Mouse (Mus musculus) hindbrain, embryonic 15.5 days (tissue): ENCODE results near the gene Lbr. TPM values are rescaled to one million over a fixed set of nuclear protein-coding genes. Genes with fewer than 3 reads are reported as not detected.
"Not testable (repeated sequence)": the region's sequence is repeated elsewhere in the genome, so short reads cannot be mapped to it uniquely, and the experiment has no call there.

Source experiments
- ATAC-seq: fragments of 200-750 bp; cut with Nextera tagmentation; 2 replicates; pipeline ENCODE4 v1.8.0; 2017; ENCODE audit warnings: low read depth, moderate number of reproducible peaks, moderate TSS enrichment; ENCODE audit not compliant: low FRiP score
- H3K27ac ChIP-seq: fragments of 300-500 bp; sonication (generic); replicated peaks from 2 replicates; pipeline ENCODE4 v1.5.1; 2015; ENCODE audit warnings: mild to moderate bottlenecking, inconsistent platforms
- H3K27me3 ChIP-seq: fragments of 300-500 bp; sonication (generic); 2 replicates; pipeline ENCODE4 v1.6.1; 2015; ENCODE audit warnings: control low read depth, inconsistent platforms
- H3K36me3 ChIP-seq: fragments of 300-500 bp; sonication (generic); 2 replicates; pipeline ENCODE4 v1.6.1; 2015; ENCODE audit warnings: control low read depth, inconsistent platforms
- H3K4me1 ChIP-seq: fragments of 300-500 bp; sonication (generic); replicated peaks from 2 replicates; pipeline ENCODE4 v1.6.1; 2015; ENCODE audit warnings: control low read depth, inconsistent platforms
- H3K4me2 ChIP-seq: fragments of 300-500 bp; sonication (generic); 2 replicates; pipeline ENCODE4 v1.6.1; 2015; ENCODE audit warnings: moderate library complexity, mild to moderate bottlenecking, inconsistent platforms
- H3K4me3 ChIP-seq: fragments of 300-500 bp; sonication (generic); 2 replicates; pipeline ENCODE4 v1.5.1; 2015; ENCODE audit warnings: mild to moderate bottlenecking, inconsistent platforms
- H3K9ac ChIP-seq: fragments of 300-500 bp; sonication (generic); 2 replicates; pipeline ENCODE4 v1.6.1; 2015; ENCODE audit warnings: inconsistent platforms
- H3K9me3 ChIP-seq: fragments of 300-500 bp; sonication (generic); 2 replicates; pipeline ENCODE4 v1.6.1; 2016; ENCODE audit warnings: control low read depth, inconsistent platforms
- WGBS: fragments of 180-500 bp; shearing (Covaris S2); methylation state at CpG from one replicate; pipeline ENCODE4 v1.1.7; 2015; 5-methylcytosine and 5-hydroxymethylcytosine counted together
- polyA plus RNA-seq: library from polyadenylated mRNA; unstranded; fragments of >200 nt; fragmentation: Nextera tagmentation; extraction: Ambion mirVana; gene quantifications from 2 replicates; pipeline ENCODE4 v1.2.1, GENCODE M21; 2015

The Lbr gene
- polyA plus RNA-seq, 1 experiment from 2014 or later, result 29.3 TPM

GRCm38 (mm10) chr1:181826716-181827115 lies 16.1 kb downstream of the Lbr start:
- WGBS, result 99% methylated on average over 7 of the region's 7 CpGs
- Histone ChIP-seq H3K27ac (no peak overlapping the region), H3K4me3 (no peak overlapping the region), H3K36me3 (peaks cover 68% of the 10 kb centered on the region), H3K27me3 (no peaks in the 10 kb centered on the region), H3K4me1 (no peaks in the 10 kb centered on the region), H3K9ac (no peak overlapping the region), H3K9me3 (no peaks in the 10 kb centered on the region), H3K4me2 (no peak overlapping the region)
- ATAC-seq, result no peak

GRCm38 (mm10) chr1:181811481-181812223 lies 31.2 kb downstream of the Lbr start:
- H3K9me3 ChIP-seq, result no peaks in the 10 kb centered on the region
- no peak for ATAC-seq
- no peak overlapping the region for H3K4me2 ChIP-seq

GRCm38 (mm10) chr1:181800667-181801066 lies 42.2 kb downstream of the Lbr start:
- Histone ChIP-seq H3K36me3 (no peaks in the 10 kb centered on the region), H3K9ac (no peak overlapping the region), H3K4me2 (no peak overlapping the region), H3K9me3 (no peaks in the 10 kb centered on the region), H3K27me3 (no peaks in the 10 kb centered on the region), H3K27ac (no peak overlapping the region), H3K4me3 (no peak overlapping the region), H3K4me1 (no peaks in the 10 kb centered on the region)
- no peak for ATAC-seq
- 77% methylated on average over 4 of the region's 4 CpGs for WGBS

More at GRCm38 (mm10) chr1:181811481-181812223, 31.2 kb downstream of the Lbr start:
- 87% methylated on average over 18 of the region's 18 CpGs for WGBS
- Histone ChIP-seq H3K4me1 (no peaks in the 10 kb centered on the region), H3K27me3 (no peaks in the 10 kb centered on the region), H3K9ac (no peak overlapping the region), H3K4me3 (no peak overlapping the region), H3K27ac (no peak overlapping the region), H3K36me3 (peaks cover 24% of the 10 kb centered on the region)

GRCm38 (mm10) chr1:181799911-181800310 lies 42.9 kb downstream of the Lbr start:
- no peaks in the 10 kb centered on the region for H3K9me3 ChIP-seq
- no peak overlapping the region for H3K4me2 ChIP-seq
- no peaks in the 10 kb centered on the region for H3K4me1 ChIP-seq
- no peaks in the 10 kb centered on the region for H3K27me3 ChIP-seq
- no peak for ATAC-seq
- no peak overlapping the region for H3K4me3 ChIP-seq
- H3K9ac ChIP-seq, result no peak overlapping the region
- WGBS, result 87% methylated on average over 3 of the region's 3 CpGs
- H3K36me3 ChIP-seq, result no peaks in the 10 kb centered on the region
- no peak overlapping the region for H3K27ac ChIP-seq

- WGBS, result 43% methylated on average over 2 of the region's 2 CpGs
- Histone ChIP-seq H3K4me2 (no peak overlapping the region), H3K9ac (no peak overlapping the region), H3K27me3 (no peaks in the 10 kb centered on the region), H3K9me3 (no peaks in the 10 kb centered on the region), H3K36me3 (no peaks in the 10 kb centered on the region), H3K4me3 (no peak overlapping the region), H3K27ac (no peak overlapping the region), H3K4me1 (no peaks in the 10 kb centered on the region)
- no peak for ATAC-seq
These were observed 49.3 kb downstream of the Lbr start for GRCm38 (mm10) chr1:181793541-181793940.

GRCm38 (mm10) chr1:181789952-181790351 lies 52.9 kb downstream of the Lbr start:
- 39% methylated on average over 6 of the region's 6 CpGs for WGBS
- Histone ChIP-seq H3K27ac (no peak overlapping the region), H3K36me3 (no peaks in the 10 kb centered on the region), H3K4me2 (no peak overlapping the region), H3K9ac (no peak overlapping the region), H3K4me3 (no peak overlapping the region), H3K9me3 (no peaks in the 10 kb centered on the region), H3K27me3 (no peaks in the 10 kb centered on the region), H3K4me1 (no peaks in the 10 kb centered on the region)
- ATAC-seq, result no peak

GRCm38 (mm10) chr1:181782600-181782999 lies 60.2 kb downstream of the Lbr start:
- not testable (repeated sequence) for H3K27me3 ChIP-seq, H3K27ac ChIP-seq, H3K36me3 ChIP-seq, H3K4me3 ChIP-seq, H3K9me3 ChIP-seq, H3K9ac ChIP-seq, ATAC-seq, H3K4me1 ChIP-seq, H3K4me2 ChIP-seq
- WGBS, result 96% methylated on average over 11 of the region's 11 CpGs

- no peak for ATAC-seq
- no peak overlapping the region for H3K4me3 ChIP-seq
- WGBS, result 48% methylated on average over 1 of the region's 1 CpGs
- H3K4me1 ChIP-seq, result no peaks in the 10 kb centered on the region
- no peaks in the 10 kb centered on the region for H3K27me3 ChIP-seq
- no peak overlapping the region for H3K9ac ChIP-seq
- no peak overlapping the region for H3K4me2 ChIP-seq
- 0 out of 2 replicates have a peak, but pooled peaks cover 5% of the 10 kb centered on the region for H3K9me3 ChIP-seq
- H3K36me3 ChIP-seq, result no peaks in the 10 kb centered on the region
- H3K27ac ChIP-seq, result no peak overlapping the region
These were observed 66.3 kb downstream of the Lbr start for GRCm38 (mm10) chr1:181776541-181776940.

GRCm38 (mm10) chr1:181771871-181772270 lies 71.0 kb downstream of the Lbr start:
- no peaks in the 10 kb centered on the region for H3K27me3 ChIP-seq
- no peak overlapping the region for H3K4me2 ChIP-seq
- no peak overlapping the region for H3K27ac ChIP-seq
- H3K9me3 ChIP-seq, result no peaks in the 10 kb centered on the region
- 94% methylated on average over 3 of the region's 3 CpGs for WGBS
- no peaks in the 10 kb centered on the region for H3K36me3 ChIP-seq
- no peak overlapping the region for H3K9ac ChIP-seq
- no peak overlapping the region for H3K4me3 ChIP-seq
- ATAC-seq, result no peak
- H3K4me1 ChIP-seq, result no peaks in the 10 kb centered on the region

GRCm38 (mm10) chr1:181769392-181769791 lies 73.5 kb downstream of the Lbr start:
- Histone ChIP-seq H3K27ac (no peak overlapping the region), H3K4me2 (no peak overlapping the region), H3K4me1 (no peaks in the 10 kb centered on the region), H3K9me3 (no peaks in the 10 kb centered on the region), H3K4me3 (no peak overlapping the region), H3K36me3 (no peaks in the 10 kb centered on the region), H3K27me3 (no peaks in the 10 kb centered on the region), H3K9ac (no peak overlapping the region)
- no peak for ATAC-seq
- 63% methylated on average over 14 of the region's 14 CpGs for WGBS

Other genes with a start within 250 kb of the Lbr start
- 30.5 and 30.6 TPM in 2 replicates for gene Enah, start 176.9 kb upstream of the Lbr start, polyA plus RNA-seq